Mouse (Mus musculus) limb, embryonic 11.5 days (tissue): Measurements from ENCODE around the gene Fpr1. TPM values are rescaled to one million over a fixed set of nuclear protein-coding genes. Genes with fewer than 3 reads are reported as not detected.
"Not testable (repeated sequence)": the region's sequence is repeated elsewhere in the genome, so short reads cannot be mapped to it uniquely, and the experiment has no call there.

ENCODE experiments used
- ATAC-seq: fragments of 200-750 bp; cut with Nextera tagmentation; 2 replicates; pipeline ENCODE4 v1.8.0; 2017; ENCODE audit warnings: low read depth; ENCODE audit not compliant: insufficient number of reproducible peaks, low FRiP score, low TSS enrichment
- DNase-seq: peaks from one replicate; pipeline ENCODE4 v3.0.0-alpha.2; 2015; ENCODE audit warnings: low spot score
- H3K27ac ChIP-seq: fragments of 300-500 bp; sonication (generic); replicated peaks from 2 replicates; pipeline ENCODE4 v1.5.1; 2014; ENCODE audit warnings: low read depth, mild to moderate bottlenecking, low read length
- H3K27me3 ChIP-seq: fragments of 300-500 bp; sonication (generic); 2 replicates; pipeline ENCODE4 v1.6.1; 2014; ENCODE audit warnings: mild to moderate bottlenecking, low read length, mixed read lengths; ENCODE audit not compliant: control insufficient read depth, insufficient read depth
- H3K36me3 ChIP-seq: fragments of 300-500 bp; sonication (generic); 2 replicates; pipeline ENCODE4 v1.6.1; 2014; ENCODE audit warnings: mild to moderate bottlenecking, low read length, moderate library complexity, mixed read lengths; ENCODE audit not compliant: control insufficient read depth, insufficient read depth
- H3K4me1 ChIP-seq: fragments of 300-500 bp; sonication (generic); 2 replicates; pipeline ENCODE4 v1.6.1; 2014; ENCODE audit warnings: low read length, mixed read lengths; ENCODE audit not compliant: control insufficient read depth, insufficient read depth
- H3K4me2 ChIP-seq: fragments of 300-500 bp; sonication (generic); 2 replicates; pipeline ENCODE4 v1.6.1; 2014; ENCODE audit warnings: low read depth, mild to moderate bottlenecking, moderate library complexity; ENCODE audit not compliant: severe bottlenecking
- H3K4me3 ChIP-seq: fragments of 300-500 bp; sonication (generic); 2 replicates; pipeline ENCODE4 v1.5.1; 2014; ENCODE audit warnings: low read depth, low read length
- H3K9ac ChIP-seq: fragments of 300-500 bp; sonication (generic); 2 replicates; pipeline ENCODE4 v1.6.1; 2014; ENCODE audit warnings: mild to moderate bottlenecking, low read length
- H3K9me3 ChIP-seq: fragments of 300-500 bp; sonication (generic); 2 replicates; pipeline ENCODE4 v1.6.1; 2016; ENCODE audit warnings: low read length; ENCODE audit not compliant: control insufficient read depth
- WGBS: fragments of 180-500 bp; shearing (Covaris S2); extraction: QIAGEN DNeasy Blood & Tissue Kit; methylation state at CpG from one replicate; pipeline ENCODE4 v1.1.7; 2014; 5-methylcytosine and 5-hydroxymethylcytosine counted together
- polyA plus RNA-seq: library from polyadenylated mRNA; unstranded; fragments of >200 nt; fragmentation: Nextera tagmentation; extraction: Ambion mirVana; gene quantifications from 2 replicates; pipeline ENCODE4 v1.2.1, GENCODE M21; 2014

The Fpr1 gene
- polyA plus RNA-seq, 1 experiment from 2014 or later = not detected

DNA sequence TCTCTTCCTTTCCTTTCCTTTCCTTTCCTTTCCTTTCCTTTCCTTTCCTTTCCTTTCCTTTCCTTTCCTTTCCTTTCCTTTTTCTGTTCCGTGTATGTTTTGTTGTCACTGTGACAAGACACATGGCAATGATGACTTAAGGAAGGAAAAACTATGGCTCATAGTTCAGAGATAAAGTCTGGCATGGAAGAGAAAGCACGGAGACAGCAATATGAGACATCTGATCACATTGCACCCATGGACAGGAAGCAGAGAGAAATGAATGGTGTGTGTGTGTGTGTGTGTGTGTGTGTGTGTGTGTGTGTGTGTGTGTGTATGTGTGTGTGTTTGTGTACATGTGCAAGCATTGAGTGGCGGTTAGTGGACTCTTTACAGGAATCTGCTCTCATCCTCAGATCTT is 39.1 kb downstream of the Fpr1 start:
- not testable (repeated sequence) for H3K4me1 ChIP-seq, ATAC-seq, DNase-seq, H3K27ac ChIP-seq, H3K4me3 ChIP-seq, H3K27me3 ChIP-seq, H3K36me3 ChIP-seq, H3K4me2 ChIP-seq, H3K9ac ChIP-seq, H3K9me3 ChIP-seq
- 97% methylated on average over 3 of the region's 3 CpGs for WGBS

DNA sequence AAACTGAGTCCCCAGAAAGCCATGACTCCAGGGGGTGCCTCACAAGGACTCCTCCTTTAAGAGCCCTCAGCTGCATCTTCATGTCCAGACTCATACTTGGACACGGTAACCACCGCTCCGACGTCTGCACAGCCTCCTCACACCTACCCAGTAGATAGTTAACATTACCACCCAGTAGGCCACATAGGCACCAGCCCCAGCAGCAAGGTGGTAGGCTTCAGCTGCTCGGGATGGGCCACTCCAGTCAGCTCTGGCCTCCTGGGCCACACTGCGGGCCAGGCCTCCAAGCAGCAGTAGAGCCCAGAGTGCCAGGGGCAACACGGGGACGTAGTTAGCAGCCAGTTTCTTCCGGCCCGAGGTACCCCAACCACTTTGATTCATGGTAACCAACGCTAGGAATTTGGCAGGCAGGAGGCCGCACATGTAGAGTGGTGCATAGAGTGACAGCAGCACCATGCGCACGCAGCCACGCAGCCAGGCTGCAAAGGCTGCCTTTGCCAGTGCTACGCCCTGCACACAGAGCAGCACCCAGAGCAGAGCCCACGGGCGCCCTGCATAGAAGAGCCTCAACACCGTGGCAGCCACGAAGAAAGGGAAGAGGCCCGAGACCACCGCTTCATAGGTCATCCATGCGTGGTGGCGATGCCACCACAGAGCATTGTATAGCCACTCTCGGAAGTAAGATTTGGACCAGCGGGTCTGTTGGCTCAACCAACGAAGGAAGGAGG is 40.0 kb downstream of the Fpr1 start:
- H3K27ac ChIP-seq = no peak overlapping the region
- ATAC-seq (peak; percentile 32; the same call in 1 of the 2 replicates), DNase-seq (peak; percentile 37)
- 78% methylated on average over 27 of the region's 27 CpGs for WGBS
- H3K4me1 ChIP-seq = no peaks in the 10 kb centered on the region
- no peaks in the 10 kb centered on the region for H3K9me3 ChIP-seq
- H3K36me3 ChIP-seq = peaks cover 6% of the 10 kb centered on the region; the same call in 1 of the 2 replicates
- H3K4me2 ChIP-seq = no peak overlapping the region
- no peak overlapping the region for H3K4me3 ChIP-seq
- peaks cover 3% of the 10 kb centered on the region; the same call in 1 of the 2 replicates for H3K27me3 ChIP-seq
- no peak overlapping the region for H3K9ac ChIP-seq

- Histone ChIP-seq H3K36me3 (peaks cover 13% of the 10 kb centered on the region; the same call in 1 of the 2 replicates), H3K27ac (no peak overlapping the region), H3K4me1 (peaks cover 11% of the 10 kb centered on the region), H3K4me3 (no peak overlapping the region), H3K9ac (no peak overlapping the region), H3K4me2 (no peak overlapping the region), H3K9me3 (no peaks in the 10 kb centered on the region), H3K27me3 (no peaks in the 10 kb centered on the region)
- 89% methylated on average over 7 of the region's 7 CpGs for WGBS
- DNase-seq (no peak), ATAC-seq (no peak)
Observed at GRCm38 (mm10) chr17:17840796-17841195, 42.9 kb downstream of the Fpr1 start.

DNA sequence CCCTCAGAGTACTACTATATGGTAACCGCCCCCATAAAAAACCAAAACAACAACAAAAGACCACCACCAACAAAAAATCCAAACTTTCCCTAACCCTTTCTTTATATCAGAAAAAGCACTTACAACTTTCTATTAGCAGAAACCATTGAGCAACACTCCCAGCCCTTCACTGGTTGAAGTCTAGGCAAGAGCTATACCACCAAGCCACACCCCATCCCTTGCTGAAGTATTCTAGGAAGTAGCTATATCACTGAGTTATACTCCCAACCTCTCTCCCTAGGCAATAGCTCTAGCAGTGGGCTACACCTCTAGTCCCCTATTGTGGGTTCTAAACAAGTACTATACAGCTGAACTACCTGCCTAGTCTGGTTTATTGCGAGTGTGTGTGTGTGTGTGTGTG is 44.5 kb downstream of the Fpr1 start:
- no peak overlapping the region for H3K4me2 ChIP-seq
- no peak overlapping the region for H3K4me3 ChIP-seq
- no peak overlapping the region for H3K27ac ChIP-seq
- no peaks in the 10 kb centered on the region for H3K9me3 ChIP-seq
- no peak overlapping the region for H3K9ac ChIP-seq
- H3K27me3 ChIP-seq = no peaks in the 10 kb centered on the region
- DNase-seq (no peak), ATAC-seq (no peak)
- H3K36me3 ChIP-seq = peaks cover 13% of the 10 kb centered on the region
- H3K4me1 ChIP-seq = peaks cover 11% of the 10 kb centered on the region
- WGBS = 88% methylated on average over 2 of the region's 2 CpGs

DNA sequence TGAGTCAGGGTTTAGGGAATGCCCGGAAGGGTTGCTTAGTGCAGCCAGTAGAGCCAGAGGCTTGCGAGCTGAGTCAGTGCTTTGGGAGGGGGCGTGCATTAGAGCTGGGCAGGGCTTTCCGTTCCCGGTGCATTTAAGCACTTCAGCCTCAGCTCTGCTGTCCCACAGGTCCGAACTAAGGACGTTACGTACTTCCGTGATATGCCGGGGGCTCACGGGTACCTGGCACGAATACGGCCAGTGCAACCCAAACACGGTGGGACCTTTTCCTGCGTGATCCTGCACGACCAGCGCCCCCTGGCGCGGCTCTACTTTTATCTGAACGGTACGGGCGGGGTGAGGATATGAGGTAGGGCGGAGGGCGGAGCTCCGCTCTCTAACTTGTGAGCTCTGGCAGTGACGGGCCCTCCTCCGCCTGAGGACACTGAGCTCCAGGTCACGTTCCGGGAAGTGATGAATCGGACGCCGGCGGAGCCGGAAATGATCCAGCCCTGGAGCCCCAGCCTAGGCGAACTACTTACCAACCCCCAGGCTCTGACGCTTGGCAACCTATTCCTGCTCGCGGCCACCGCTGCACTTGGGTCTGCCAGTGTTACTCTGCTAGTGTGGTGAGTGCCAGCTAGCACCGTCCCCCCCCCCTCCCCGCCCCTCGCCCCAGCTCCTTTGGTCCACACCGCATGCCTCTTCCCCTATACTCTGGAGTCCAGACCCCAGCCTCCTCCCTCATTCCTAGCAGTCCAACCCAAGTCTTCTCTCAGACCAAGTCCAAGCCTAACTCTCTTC is 45.6 kb downstream of the Fpr1 start:
- H3K4me2 ChIP-seq = peak overlapping the region; percentile 58
- 1% methylated on average over 40 of the region's 43 CpGs for WGBS
- H3K9ac ChIP-seq = 0 out of 2 replicates have a peak overlapping the region, but pooled peaks have one; percentile 17
- H3K36me3 ChIP-seq = peaks cover 13% of the 10 kb centered on the region
- H3K4me1 ChIP-seq = peaks cover 11% of the 10 kb centered on the region
- peak overlapping the region; percentile 24 for H3K4me3 ChIP-seq
- H3K9me3 ChIP-seq = no peaks in the 10 kb centered on the region
- no peaks in the 10 kb centered on the region for H3K27me3 ChIP-seq
- ATAC-seq (peak; percentile 93), DNase-seq (peak; percentile 88)
- H3K27ac ChIP-seq = no peak overlapping the region; the same call in 1 of the 2 replicates

DNA sequence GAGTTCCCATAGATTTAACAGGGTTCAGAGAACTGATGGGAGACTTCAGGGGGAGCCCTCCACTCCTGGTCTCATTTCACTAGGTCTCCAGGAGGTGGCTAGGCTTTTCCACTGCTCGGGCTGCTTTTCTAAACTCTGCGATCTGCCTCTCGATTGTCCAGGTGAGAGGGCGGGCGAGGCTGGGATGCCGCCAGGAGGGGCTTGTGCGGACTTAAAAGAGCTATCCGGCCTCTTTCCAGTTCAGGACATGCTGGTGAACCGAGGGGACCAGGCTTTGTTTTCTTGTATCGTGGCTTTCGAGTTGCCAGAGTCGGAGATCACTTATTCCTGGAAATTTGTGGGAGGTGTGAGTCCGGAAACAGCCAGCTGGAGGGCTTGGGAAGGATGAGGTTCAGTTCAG is 46.3 kb downstream of the Fpr1 start:
- ATAC-seq (no peak), DNase-seq (no peak)
- no peak overlapping the region; the same call in 1 of the 2 replicates for H3K27ac ChIP-seq
- 4% methylated on average over 13 of the region's 13 CpGs for WGBS
- H3K27me3 ChIP-seq = no peaks in the 10 kb centered on the region
- H3K9me3 ChIP-seq = no peaks in the 10 kb centered on the region
- peak overlapping the region; percentile 58 for H3K4me2 ChIP-seq
- H3K9ac ChIP-seq = peak overlapping the region; percentile 28; the same call in 1 of the 2 replicates
- peak overlapping the region; percentile 24 for H3K4me3 ChIP-seq
- peaks cover 13% of the 10 kb centered on the region for H3K36me3 ChIP-seq
- peaks cover 11% of the 10 kb centered on the region for H3K4me1 ChIP-seq

DNA sequence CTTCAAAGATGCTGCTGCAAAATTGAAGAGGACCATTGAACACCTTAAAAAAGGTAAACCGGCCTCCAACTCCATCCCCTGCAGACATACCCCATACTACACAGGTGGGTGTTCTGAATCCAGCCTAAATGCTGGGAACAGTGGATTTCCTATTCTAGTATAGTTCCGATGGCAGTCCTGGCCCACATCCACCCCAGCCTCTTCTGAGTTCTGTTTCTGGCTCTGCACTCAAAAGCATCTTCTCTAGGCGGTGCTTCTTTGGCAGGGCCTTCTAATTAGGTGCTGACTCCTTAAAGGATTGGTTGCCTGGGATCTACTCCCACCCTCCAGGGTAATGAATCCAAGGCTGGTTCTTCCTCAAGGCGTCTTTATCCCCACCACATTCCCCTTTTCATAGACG is 47.6 kb downstream of the Fpr1 start:
- no peaks in the 10 kb centered on the region for H3K9me3 ChIP-seq
- H3K4me1 ChIP-seq = peaks cover 11% of the 10 kb centered on the region
- DNase-seq = no peak
- H3K4me3 ChIP-seq = no peak overlapping the region
- H3K27me3 ChIP-seq = no peaks in the 10 kb centered on the region
- H3K27ac ChIP-seq = no peak overlapping the region
- ATAC-seq = no peak
- H3K4me2 ChIP-seq = no peak overlapping the region
- H3K36me3 ChIP-seq = peaks cover 13% of the 10 kb centered on the region
- WGBS = 79% methylated on average over 5 of the region's 5 CpGs
- no peak overlapping the region for H3K9ac ChIP-seq

GRCm38 (mm10) chr17:17834896-17835295 is 48.8 kb downstream of the Fpr1 start:
- 11% methylated on average over 1 of the region's 1 CpGs for WGBS
- H3K9me3 ChIP-seq = no peaks in the 10 kb centered on the region
- no peak overlapping the region for H3K27ac ChIP-seq
- no peak overlapping the region for H3K4me2 ChIP-seq
- no peak overlapping the region for H3K9ac ChIP-seq
- no peak overlapping the region for H3K4me3 ChIP-seq
- DNase-seq = no peak
- no peaks in the 10 kb centered on the region for H3K27me3 ChIP-seq
- peaks cover 19% of the 10 kb centered on the region for H3K4me1 ChIP-seq
- H3K36me3 ChIP-seq = peaks cover 8% of the 10 kb centered on the region
- no peak for ATAC-seq
